Mouse (Mus musculus) gastrocnemius, adult 18-20 months (tissue): ENCODE results near the gene Nnmt. TPM values are rescaled to one million over a fixed set of nuclear protein-coding genes. Genes with fewer than 3 reads are reported as not detected.

Source experiments
- DNase-seq: peaks from one replicate; pipeline ENCODE4 v3.0.0; 2021; ENCODE audit warnings: low spot score
- total RNA-seq, 2 experiments: library from RNA; stranded (reverse); gene quantifications; 2 replicates each; pipeline ENCODE4 v1.2.3; 2021

Gene Nnmt
- total RNA-seq, 2 experiments from 2014 or later: 2.6 to 5.5 TPM

GRCm38 (mm10) chr9:48635576-48636350, 30.8 kb upstream of the Nnmt start:
- no peak for DNase-seq

- no peak for DNase-seq
These were observed 28.2 kb upstream of the Nnmt start for GRCm38 (mm10) chr9:48633147-48633546.

- DNase-seq: no peak
These were observed 14.3 kb upstream of the Nnmt start for GRCm38 (mm10) chr9:48619268-48619667.

GRCm38 (mm10) chr9:48618589-48618988, 13.6 kb upstream of the Nnmt start:
- peak; percentile 86 for DNase-seq

GRCm38 (mm10) chr9:48618111-48618510, 13.2 kb upstream of the Nnmt start:
- DNase-seq: peak; percentile 78

- no peak for DNase-seq
These were observed 12.6 kb upstream of the Nnmt start for GRCm38 (mm10) chr9:48617511-48618010.

GRCm38 (mm10) chr9:48613221-48613620, 8.3 kb upstream of the Nnmt start:
- no peak for DNase-seq

GRCm38 (mm10) chr9:48612542-48612941, 7.6 kb upstream of the Nnmt start:
- peak; percentile 53 for DNase-seq

- DNase-seq: no peak
These were observed 6.1 kb upstream of the Nnmt start for GRCm38 (mm10) chr9:48611032-48611431.

GRCm38 (mm10) chr9:48609734-48610133, 4.8 kb upstream of the Nnmt start:
- DNase-seq: no peak

GRCm38 (mm10) chr9:48607417-48607816, 2.5 kb upstream of the Nnmt start:
- no peak for DNase-seq

- DNase-seq: peak; percentile 71
These were observed 1.2 kb upstream of the Nnmt start for GRCm38 (mm10) chr9:48606171-48606570.

- no peak for DNase-seq
These were observed 744 bp upstream of the Nnmt start for GRCm38 (mm10) chr9:48605697-48606096.

GRCm38 (mm10) chr9:48604226-48604625, 727 bp downstream of the Nnmt start:
- no peak for DNase-seq

GRCm38 (mm10) chr9:48600881-48601280, 4.1 kb downstream of the Nnmt start:
- DNase-seq: no peak

- peak; percentile 54 for DNase-seq
These were observed 4.9 kb downstream of the Nnmt start for GRCm38 (mm10) chr9:48600066-48600465.

GRCm38 (mm10) chr9:48597494-48597893, 7.5 kb downstream of the Nnmt start:
- DNase-seq: no peak

GRCm38 (mm10) chr9:48596924-48597323, 8.0 kb downstream of the Nnmt start:
- no peak for DNase-seq

- DNase-seq: no peak
These were observed 11.0 kb downstream of the Nnmt start for GRCm38 (mm10) chr9:48593915-48594314.

GRCm38 (mm10) chr9:48590606-48591005, 14.3 kb downstream of the Nnmt start:
- no peak for DNase-seq

GRCm38 (mm10) chr9:48586332-48586731, 18.6 kb downstream of the Nnmt start:
- DNase-seq: peak; percentile 48

- DNase-seq: no peak
These were observed 24.1 kb downstream of the Nnmt start for GRCm38 (mm10) chr9:48580808-48581207.

- DNase-seq: no peak
These were observed 42.6 kb downstream of the Nnmt start for GRCm38 (mm10) chr9:48562388-48562787.
